Mouse (Mus musculus) kidney, adult 2 months (tissue): Measurements from ENCODE around the gene Slc37a1. TPM values are rescaled to one million over a fixed set of nuclear protein-coding genes. Genes with fewer than 3 reads are reported as not detected.

ENCODE experiments used
- DNase-seq: peaks from one replicate; pipeline ENCODE4 v3.0.0; 2021
- H3K27ac ChIP-seq: fragments of 200-500 bp; 2 replicates; pipeline ENCODE4 v1.5.1; 2012; ENCODE audit warnings: low read depth, low read length, control low read depth, inconsistent platforms; ENCODE audit not compliant: insufficient read depth
- H3K27me3 ChIP-seq: fragments of 200-500 bp; replicated peaks from 2 replicates; pipeline ENCODE4 v1.6.1; 2012; ENCODE audit warnings: mild to moderate bottlenecking, moderate library complexity, low read length, inconsistent platforms; ENCODE audit not compliant: control insufficient read depth, insufficient read depth
- H3K36me3 ChIP-seq: fragments of 200-500 bp; 2 replicates; pipeline ENCODE4 v1.6.1; 2012; ENCODE audit warnings: mild to moderate bottlenecking, moderate library complexity, low read length, inconsistent platforms; ENCODE audit not compliant: control insufficient read depth, insufficient read depth
- H3K4me1 ChIP-seq: fragments of 200-500 bp; 2 replicates; pipeline ENCODE4 v1.6.1; 2011; ENCODE audit warnings: low read length; ENCODE audit not compliant: control insufficient read depth, insufficient read depth
- H3K4me3 ChIP-seq: fragments of 200-500 bp; 2 replicates; pipeline ENCODE4 v1.5.1; 2011; ENCODE audit warnings: mild to moderate bottlenecking, low read depth, low read length, control low read depth; ENCODE audit not compliant: insufficient read depth
- CTCF ChIP-seq: fragments of 200-500 bp; conservative IDR thresholded peaks from 2 replicates; pipeline ENCODE4 v1.5.1; 2011; ENCODE audit warnings: low read depth, mild to moderate bottlenecking, control low read depth, low read length, moderate library complexity, mixed read lengths; ENCODE audit not compliant: insufficient read depth, insufficient read length
- POLR2A ChIP-seq: fragments of 200-500 bp; IDR thresholded peaks from one replicate; pipeline ENCODE4 v1.6.1; 2011; ENCODE audit warnings: low read depth, low read length, control low read depth
- WGBS: fragments of 180-500 bp; shearing (Covaris S2); methylation state at CpG from one replicate; pipeline ENCODE4 v1.1.7; 2018; 5-methylcytosine and 5-hydroxymethylcytosine counted together
- polyA plus RNA-seq: library from polyadenylated mRNA; depleted of rRNA; stranded (reverse); fragments of >200 nt; gene quantifications from 2 replicates; pipeline ENCODE4 v1.2.3, GENCODE M21; 2012

The Slc37a1 gene
- polyA plus RNA-seq, 1 experiment: 6.5 TPM

- peak; percentile 59 for DNase-seq
- no peaks in the 10 kb centered on the region for H3K27me3 ChIP-seq
Observed at GRCm38 (mm10) chr17:31318906-31319767, 32.5 kb downstream of the Slc37a1 start.

GRCm38 (mm10) chr17:31321425-31321824 lies 34.8 kb downstream of the Slc37a1 start:
- H3K4me3 ChIP-seq: no peak overlapping the region
- peaks cover 6% of the 10 kb centered on the region for H3K4me1 ChIP-seq
- no peak overlapping the region for H3K27ac ChIP-seq
- H3K36me3 ChIP-seq: no peaks in the 10 kb centered on the region
- TF ChIP-seq POLR2A (no peak), CTCF (no peak)
- no peak for DNase-seq
- H3K27me3 ChIP-seq: no peaks in the 10 kb centered on the region
- WGBS: 86% methylated on average over 12 of the region's 12 CpGs

More at GRCm38 (mm10) chr17:31318906-31319767, 32.5 kb downstream of the Slc37a1 start:
- no peaks in the 10 kb centered on the region for H3K36me3 ChIP-seq
- H3K4me1 ChIP-seq: peaks cover 6% of the 10 kb centered on the region
- 80% methylated on average over 19 of the region's 19 CpGs for WGBS
- H3K4me3 ChIP-seq: no peak overlapping the region
- no peak overlapping the region; the same call in 1 of the 2 replicates for H3K27ac ChIP-seq
- no peak for TF ChIP-seq CTCF
- no peak for TF ChIP-seq POLR2A

- TF ChIP-seq CTCF: no peak
- TF ChIP-seq POLR2A: no peak
- DNase-seq: peak; percentile 68
- H3K4me3 ChIP-seq: no peak overlapping the region
- no peaks in the 10 kb centered on the region for H3K27me3 ChIP-seq
- WGBS: 43% methylated on average over 4 of the region's 4 CpGs
- no peaks in the 10 kb centered on the region for H3K36me3 ChIP-seq
- H3K4me1 ChIP-seq: peaks cover 6% of the 10 kb centered on the region
- no peak overlapping the region for H3K27ac ChIP-seq
Observed at GRCm38 (mm10) chr17:31322446-31322845, 35.9 kb downstream of the Slc37a1 start.

GRCm38 (mm10) chr17:31323379-31323778 lies 36.8 kb downstream of the Slc37a1 start:
- Histone ChIP-seq H3K36me3 (no peaks in the 10 kb centered on the region), H3K27me3 (no peaks in the 10 kb centered on the region), H3K4me3 (no peak overlapping the region), H3K27ac (no peak overlapping the region), H3K4me1 (peaks cover 6% of the 10 kb centered on the region)
- TF ChIP-seq CTCF (no peak), POLR2A (no peak)
- peak; percentile 48 for DNase-seq
- WGBS: 65% methylated on average over 4 of the region's 4 CpGs

GRCm38 (mm10) chr17:31324227-31324626 lies 37.6 kb downstream of the Slc37a1 start:
- Histone ChIP-seq H3K4me1 (peaks cover 6% of the 10 kb centered on the region; the same call in 1 of the 2 replicates), H3K4me3 (no peak overlapping the region), H3K27me3 (no peaks in the 10 kb centered on the region), H3K27ac (no peak overlapping the region), H3K36me3 (no peaks in the 10 kb centered on the region)
- TF ChIP-seq CTCF: no peak
- TF ChIP-seq POLR2A: no peak
- no peak for DNase-seq
- WGBS: 96% methylated on average over 8 of the region's 8 CpGs

- Histone ChIP-seq H3K36me3 (no peaks in the 10 kb centered on the region), H3K27me3 (no peaks in the 10 kb centered on the region), H3K4me1 (peaks cover 6% of the 10 kb centered on the region; the same call in 1 of the 2 replicates), H3K27ac (no peak overlapping the region), H3K4me3 (no peak overlapping the region)
- TF ChIP-seq CTCF (peak; percentile 58), POLR2A (no peak)
- 65% methylated on average over 13 of the region's 13 CpGs for WGBS
- no peak for DNase-seq
Observed at GRCm38 (mm10) chr17:31325451-31326219, 39.0 kb downstream of the Slc37a1 start.
